Mouse (Mus musculus): ENCODE results near the gene Il4i1.

DNA sequence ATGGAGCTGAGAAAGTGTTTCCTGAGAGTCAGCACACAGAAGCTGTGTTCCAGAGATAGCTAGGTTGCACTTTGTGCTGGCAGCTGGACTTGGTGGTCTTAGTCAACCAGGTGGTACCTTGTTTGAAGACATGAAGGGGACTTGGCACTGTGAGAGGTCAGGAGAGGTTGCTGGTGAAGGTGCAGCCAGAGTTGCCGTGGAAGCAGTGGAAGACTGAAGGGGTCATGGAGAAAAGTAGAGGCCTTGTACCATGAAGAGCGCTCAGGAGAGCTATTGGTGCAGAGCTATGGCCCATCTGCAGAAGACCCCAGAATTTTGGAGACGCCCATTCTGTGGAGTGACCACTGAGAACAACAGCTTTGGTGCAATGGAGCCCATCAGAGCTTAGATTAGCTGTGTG, 6.7 kb upstream of the Il4i1 start:
- TF ChIP-seq CTCF (conservative IDR thresholded peaks at IDR 0.05; ENCODE audit: low read length) (no peak), POU5F1 (IDR thresholded peaks at IDR 0.05; ENCODE audit: borderline replicate concordance, low read length) (no peak), NANOG (IDR thresholded peaks at IDR 0.05; ENCODE audit: borderline replicate concordance, low read length) (no peak)
